Mouse (Mus musculus) neural tube, embryonic 14.5 days (tissue): Measurements from ENCODE around the gene Ankrd2. TPM values are rescaled to one million over a fixed set of nuclear protein-coding genes. Genes with fewer than 3 reads are reported as not detected.

ENCODE experiments used
- ATAC-seq: fragments of 200-750 bp; cut with Nextera tagmentation; 2 replicates; pipeline ENCODE4 v1.8.0; 2017; ENCODE audit warnings: low read depth, mild to moderate bottlenecking, moderate TSS enrichment, moderate library complexity
- H3K27ac ChIP-seq: fragments of 300-500 bp; sonication (generic); 2 replicates; pipeline ENCODE4 v1.5.1; 2014; ENCODE audit warnings: low read depth, mild to moderate bottlenecking, control low read depth, low read length, moderate library complexity, mixed read lengths
- H3K27me3 ChIP-seq: fragments of 300-500 bp; sonication (generic); 2 replicates; pipeline ENCODE4 v1.6.1; 2014; ENCODE audit warnings: low read length; ENCODE audit not compliant: control insufficient read depth, insufficient read depth
- H3K36me3 ChIP-seq: fragments of 300-500 bp; sonication (generic); 2 replicates; pipeline ENCODE4 v1.6.1; 2014; ENCODE audit warnings: low read length, mixed read lengths; ENCODE audit not compliant: control insufficient read depth, insufficient read depth
- H3K4me1 ChIP-seq: fragments of 300-500 bp; sonication (generic); 2 replicates; pipeline ENCODE4 v1.6.1; 2014; ENCODE audit warnings: low read length; ENCODE audit not compliant: control insufficient read depth, insufficient read depth
- H3K4me2 ChIP-seq: fragments of 300-500 bp; sonication (generic); 2 replicates; pipeline ENCODE4 v1.6.1; 2014; ENCODE audit warnings: mild to moderate bottlenecking, low read depth, low read length, control low read depth
- H3K4me3 ChIP-seq: fragments of 300-500 bp; sonication (generic); 2 replicates; pipeline ENCODE4 v1.5.1; 2014; ENCODE audit warnings: low read depth, low read length, control low read depth, mixed read lengths
- H3K9ac ChIP-seq: fragments of 300-500 bp; sonication (generic); replicated peaks from 2 replicates; pipeline ENCODE4 v1.6.1; 2014; ENCODE audit warnings: low read depth, mild to moderate bottlenecking, control low read depth, low read length, mixed read lengths
- H3K9me3 ChIP-seq: fragments of 300-500 bp; sonication (generic); 2 replicates; pipeline ENCODE4 v1.6.1; 2016; ENCODE audit warnings: low read length; ENCODE audit not compliant: control insufficient read depth
- WGBS: fragments of 180-500 bp; shearing (Covaris S2); extraction: QIAGEN DNeasy Blood & Tissue Kit; methylation state at CpG from one replicate; pipeline ENCODE4 v1.1.7; 2014; 5-methylcytosine and 5-hydroxymethylcytosine counted together
- polyA plus RNA-seq: library from polyadenylated mRNA; unstranded; fragments of >200 nt; fragmentation: Nextera tagmentation; extraction: Ambion mirVana; gene quantifications from 2 replicates; pipeline ENCODE4 v1.2.1, GENCODE M21; 2014

Ankrd2 gene
- polyA plus RNA-seq, 1 experiment from 2014 or later, result 0.80 TPM

- ATAC-seq, result no peak
- Histone ChIP-seq H3K4me1 (no peaks in the 10 kb centered on the region), H3K27me3 (no peaks in the 10 kb centered on the region), H3K36me3 (no peaks in the 10 kb centered on the region), H3K4me3 (no peak overlapping the region), H3K9ac (no peak overlapping the region), H3K27ac (no peak overlapping the region), H3K4me2 (no peak overlapping the region), H3K9me3 (no peaks in the 10 kb centered on the region)
- 79% methylated on average over 7 of the region's 7 CpGs for WGBS
These were observed 22.6 kb downstream of the Ankrd2 start for GRCm38 (mm10) chr19:42058426-42058825.

- Histone ChIP-seq H3K9ac (no peak overlapping the region), H3K4me2 (no peak overlapping the region), H3K27ac (no peak overlapping the region), H3K27me3 (no peaks in the 10 kb centered on the region), H3K36me3 (no peaks in the 10 kb centered on the region), H3K4me3 (no peak overlapping the region), H3K4me1 (no peaks in the 10 kb centered on the region), H3K9me3 (no peaks in the 10 kb centered on the region)
- no peak for ATAC-seq
- WGBS, result 99% methylated on average over 7 of the region's 7 CpGs
These were observed 25.6 kb downstream of the Ankrd2 start for GRCm38 (mm10) chr19:42061443-42061842.

GRCm38 (mm10) chr19:42068441-42069240 lies 32.8 kb downstream of the Ankrd2 start:
- WGBS, result 87% methylated on average over 11 of the region's 11 CpGs
- Histone ChIP-seq H3K9ac (no peak overlapping the region), H3K4me2 (no peak overlapping the region), H3K27ac (no peak overlapping the region), H3K4me3 (no peak overlapping the region), H3K9me3 (no peaks in the 10 kb centered on the region), H3K4me1 (no peaks in the 10 kb centered on the region), H3K27me3 (no peaks in the 10 kb centered on the region), H3K36me3 (no peaks in the 10 kb centered on the region; the same call in 1 of the 2 replicates)
- ATAC-seq, result no peak

GRCm38 (mm10) chr19:42069241-42069525 lies 33.4 kb downstream of the Ankrd2 start:
- Histone ChIP-seq H3K27ac (no peak overlapping the region), H3K9ac (no peak overlapping the region), H3K4me2 (no peak overlapping the region), H3K4me3 (no peak overlapping the region), H3K36me3 (no peaks in the 10 kb centered on the region; the same call in 1 of the 2 replicates), H3K4me1 (no peaks in the 10 kb centered on the region), H3K27me3 (no peaks in the 10 kb centered on the region), H3K9me3 (no peaks in the 10 kb centered on the region)
- 71% methylated on average over 6 of the region's 6 CpGs for WGBS
- ATAC-seq, result no peak

GRCm38 (mm10) chr19:42071221-42071620 lies 35.4 kb downstream of the Ankrd2 start:
- H3K4me1 ChIP-seq, result no peaks in the 10 kb centered on the region
- 79% methylated on average over 7 of the region's 7 CpGs for WGBS

GRCm38 (mm10) chr19:42071886-42072608 lies 36.2 kb downstream of the Ankrd2 start:
- no peak for ATAC-seq
- H3K27me3 ChIP-seq, result no peaks in the 10 kb centered on the region
- peaks cover 11% of the 10 kb centered on the region for H3K36me3 ChIP-seq
- H3K9ac ChIP-seq, result no peak overlapping the region
- WGBS, result 87% methylated on average over 15 of the region's 15 CpGs
- H3K27ac ChIP-seq, result no peak overlapping the region
- no peaks in the 10 kb centered on the region for H3K4me1 ChIP-seq
- H3K4me2 ChIP-seq, result no peak overlapping the region
- no peak overlapping the region for H3K4me3 ChIP-seq
- no peaks in the 10 kb centered on the region for H3K9me3 ChIP-seq

More at GRCm38 (mm10) chr19:42071221-42071620, 35.4 kb downstream of the Ankrd2 start:
- no peaks in the 10 kb centered on the region for H3K27me3 ChIP-seq
- no peak overlapping the region for H3K4me3 ChIP-seq
- ATAC-seq, result no peak
- H3K27ac ChIP-seq, result no peak overlapping the region
- peaks cover 11% of the 10 kb centered on the region for H3K36me3 ChIP-seq
- no peak overlapping the region for H3K9ac ChIP-seq
- H3K9me3 ChIP-seq, result no peaks in the 10 kb centered on the region
- no peak overlapping the region for H3K4me2 ChIP-seq

- no peak overlapping the region for H3K27ac ChIP-seq
- H3K9me3 ChIP-seq, result no peaks in the 10 kb centered on the region
- no peaks in the 10 kb centered on the region for H3K27me3 ChIP-seq
- peaks cover 11% of the 10 kb centered on the region for H3K36me3 ChIP-seq
- no peak overlapping the region for H3K9ac ChIP-seq
- no peaks in the 10 kb centered on the region for H3K4me1 ChIP-seq
- H3K4me3 ChIP-seq, result no peak overlapping the region
- H3K4me2 ChIP-seq, result no peak overlapping the region
- no peak for ATAC-seq
- WGBS, result 85% methylated on average over 7 of the region's 7 CpGs
These were observed 37.0 kb downstream of the Ankrd2 start for GRCm38 (mm10) chr19:42072802-42073201.

- ATAC-seq, result no peak
- H3K27ac ChIP-seq, result no peak overlapping the region
- WGBS, result 87% methylated on average over 2 of the region's 2 CpGs
These were observed 39.3 kb downstream of the Ankrd2 start for GRCm38 (mm10) chr19:42075051-42075450.

GRCm38 (mm10) chr19:42075992-42076391 lies 40.2 kb downstream of the Ankrd2 start:
- Histone ChIP-seq H3K27ac (no peak overlapping the region), H3K36me3 (peaks cover 11% of the 10 kb centered on the region), H3K4me2 (no peak overlapping the region), H3K27me3 (no peaks in the 10 kb centered on the region), H3K9ac (no peak overlapping the region), H3K4me3 (no peak overlapping the region), H3K9me3 (no peaks in the 10 kb centered on the region), H3K4me1 (no peaks in the 10 kb centered on the region)
- ATAC-seq, result no peak
- 88% methylated on average over 16 of the region's 16 CpGs for WGBS

More at GRCm38 (mm10) chr19:42075051-42075450, 39.3 kb downstream of the Ankrd2 start:
- Histone ChIP-seq H3K4me3 (no peak overlapping the region), H3K9me3 (no peaks in the 10 kb centered on the region), H3K4me2 (no peak overlapping the region), H3K9ac (no peak overlapping the region), H3K36me3 (peaks cover 11% of the 10 kb centered on the region), H3K27me3 (no peaks in the 10 kb centered on the region), H3K4me1 (no peaks in the 10 kb centered on the region)
